In the genomic region with DNA sequence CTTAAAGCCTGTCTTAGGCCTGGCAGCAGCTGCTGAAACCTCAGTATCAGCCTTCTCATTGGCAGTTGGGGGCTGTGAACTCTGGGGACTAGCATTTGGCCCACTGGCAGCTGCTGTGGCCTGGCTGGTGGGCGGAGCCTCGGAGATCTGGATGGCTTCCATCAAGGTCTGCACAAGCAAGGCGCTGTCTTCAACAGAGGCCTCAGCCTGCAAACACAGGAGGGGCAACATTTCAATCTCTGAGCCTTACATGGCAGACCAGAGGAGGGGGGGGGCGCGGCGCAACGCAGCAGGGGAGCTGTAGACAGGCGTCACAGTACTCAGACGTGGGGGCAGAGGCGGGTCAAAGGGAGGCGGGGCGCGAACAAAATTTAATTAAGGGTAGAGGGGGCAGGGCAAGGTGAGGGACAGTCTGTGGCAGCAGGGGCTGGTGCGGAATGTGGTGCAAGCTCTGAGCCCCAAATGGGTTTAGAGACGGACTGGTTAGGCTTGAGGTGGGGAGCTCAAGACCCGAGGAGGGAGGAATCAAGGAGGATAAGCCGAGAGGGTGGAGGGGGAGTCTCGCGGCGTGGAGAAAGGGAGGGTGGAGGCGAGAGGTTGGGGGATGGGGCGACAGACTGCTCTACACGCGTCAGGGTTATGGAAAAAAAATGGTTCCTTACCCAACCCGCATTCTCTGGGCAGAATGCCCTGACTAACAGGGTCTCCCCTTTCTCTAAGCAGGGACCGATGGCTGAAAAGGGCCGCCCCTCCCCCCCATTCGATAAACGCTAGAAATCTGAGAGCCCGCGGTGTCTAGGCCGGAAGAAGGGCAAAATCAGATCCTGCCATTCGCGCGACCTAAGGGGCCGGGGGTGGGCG, we compare ENCODE assay signal across 8 mouse cellular contexts. TPM values are rescaled to one million over a fixed set of nuclear protein-coding genes. Genes with fewer than 3 reads are reported as not detected.
DNase-seq lines count a peak whose midpoint lies in the region; ATAC-seq lines count a peak whose summit lies in the region.

No protein-coding gene starts in this region.

- peak; percentile 12 for ATAC-seq in hindbrain, embryonic 15.5 days (ENCODE audit: low FRiP score, low read depth)

- WGBS in hindbrain, embryonic 15.5 days: 20% methylated on average over 37 of the region's 37 CpGs

- DNase-seq in layer of hippocampus, adult 11-12 months (ENCODE audit: low spot score): peak; percentile 44
- DNase-seq in layer of hippocampus, adult 9-10 months (ENCODE audit: low spot score): no peak
- peak; percentile 94 for DNase-seq in cerebellum, postnatal 10 days
- peak; percentile 9 to 14 for DNase-seq in frontal cortex, postnatal 25 days (ENCODE audit: low spot score in 2 of 2)
- peak; percentile 50 to 78 for DNase-seq in left cerebral cortex, postnatal 14 days (ENCODE audit: low spot score in 2 of 2)
- DNase-seq in skeletal muscle tissue, adult 2 months (ENCODE audit: low read depth, low spot score): peak; percentile 16

- H3K4me3 ChIP-seq in hindbrain, embryonic 15.5 days: peak overlapping the region; percentile 63
- peak overlapping the region; percentile 93 for H3K4me3 ChIP-seq in megakaryocyte, embryonic 14.5 days (replicated peaks)

- peak overlapping the region; percentile 88 for H3K27ac ChIP-seq in hindbrain, embryonic 15.5 days (replicated peaks)

- H3K9ac ChIP-seq in hindbrain, embryonic 15.5 days: peak overlapping the region; percentile 82

- H3K4me1 ChIP-seq in hindbrain, embryonic 15.5 days (replicated peaks): peaks cover 34% of the 10 kb centered on the region
- H3K4me1 ChIP-seq in megakaryocyte, embryonic 14.5 days: peaks cover 11% of the 10 kb centered on the region; the same call in 1 of the 2 replicates

- intact Hi-C loops in left cerebral cortex, postnatal 14 days (cut with DNase I): loop anchor here (5.0 kb wide), 2 partner anchors 83 to 97 kb away; a partner anchor contains a TSS

- peaks cover 34% of the 10 kb centered on the region for H3K36me3 ChIP-seq in hindbrain, embryonic 15.5 days
- no peaks in the 10 kb centered on the region for H3K36me3 ChIP-seq in megakaryocyte, embryonic 14.5 days (replicated peaks; ENCODE audit: low read length)

- H3K27me3 ChIP-seq in hindbrain, embryonic 15.5 days: no peaks in the 10 kb centered on the region
- peaks cover 59% of the 10 kb centered on the region for H3K27me3 ChIP-seq in megakaryocyte, embryonic 14.5 days (replicated peaks)

- H3K9me3 ChIP-seq in hindbrain, embryonic 15.5 days: no peaks in the 10 kb centered on the region
- peaks cover 19% of the 10 kb centered on the region for H3K9me3 ChIP-seq in megakaryocyte, embryonic 14.5 days

- H3K4me2 ChIP-seq in hindbrain, embryonic 15.5 days: peak overlapping the region; percentile 59

RNA-seq across cellular contexts. Expression of a gene that starts 1.4 kb away (rescaled TPM):
- polyA plus RNA-seq in hindbrain, embryonic 15.5 days (2015; fragmentation: Nextera tagmentation; extraction: Ambion mirVana): 922 and 962 TPM in 2 replicates
- 100 to 1,000 TPM; 455 to 494 TPM for total RNA-seq in left cerebral cortex, postnatal 14 days (2021)
- 4.3 and 5.2 TPM in 2 replicates for polyA plus RNA-seq in megakaryocyte, embryonic 14.5 days (2012; ENCODE audit: insufficient read depth, low replicate concordance)

Comparison
In these comparisons a context has a peak if more than half of its experiments do, and no peak if none do; other contexts are left out.
1. RNA of a gene that starts 1.4 kb away (polyA plus RNA-seq): 922 to 962 TPM in hindbrain, embryonic 15.5 days; 4.3 to 5.2 TPM in megakaryocyte, embryonic 14.5 days; every median in the first group is over 100 times any median in the second.